Mouse (Mus musculus) spleen, adult 2 months (tissue): ENCODE results near the gene Pkd2l1.

Source experiments
- CTCF ChIP-seq: fragments of 200-500 bp; IDR thresholded peaks from 2 replicates; pipeline ENCODE4 v1.5.1; 2011; ENCODE audit warnings: mild to moderate bottlenecking, inconsistent platforms; ENCODE audit not compliant: insufficient read depth, insufficient read length, insufficient replicate concordance; ENCODE audit errors: extremely low read depth
- POLR2A ChIP-seq: fragments of 200-500 bp; IDR thresholded peaks from 2 replicates; pipeline ENCODE4 v1.6.1; 2011; ENCODE audit warnings: low read depth, low read length, inconsistent platforms

- TF ChIP-seq POLR2A (no peak), CTCF (no peak)
Measured at GRCm38 (mm10) chr19:44217958-44218525, 25.8 kb upstream of the Pkd2l1 start.
